ENCODE assay signal across 11 mouse cellular contexts in the genomic region with DNA sequence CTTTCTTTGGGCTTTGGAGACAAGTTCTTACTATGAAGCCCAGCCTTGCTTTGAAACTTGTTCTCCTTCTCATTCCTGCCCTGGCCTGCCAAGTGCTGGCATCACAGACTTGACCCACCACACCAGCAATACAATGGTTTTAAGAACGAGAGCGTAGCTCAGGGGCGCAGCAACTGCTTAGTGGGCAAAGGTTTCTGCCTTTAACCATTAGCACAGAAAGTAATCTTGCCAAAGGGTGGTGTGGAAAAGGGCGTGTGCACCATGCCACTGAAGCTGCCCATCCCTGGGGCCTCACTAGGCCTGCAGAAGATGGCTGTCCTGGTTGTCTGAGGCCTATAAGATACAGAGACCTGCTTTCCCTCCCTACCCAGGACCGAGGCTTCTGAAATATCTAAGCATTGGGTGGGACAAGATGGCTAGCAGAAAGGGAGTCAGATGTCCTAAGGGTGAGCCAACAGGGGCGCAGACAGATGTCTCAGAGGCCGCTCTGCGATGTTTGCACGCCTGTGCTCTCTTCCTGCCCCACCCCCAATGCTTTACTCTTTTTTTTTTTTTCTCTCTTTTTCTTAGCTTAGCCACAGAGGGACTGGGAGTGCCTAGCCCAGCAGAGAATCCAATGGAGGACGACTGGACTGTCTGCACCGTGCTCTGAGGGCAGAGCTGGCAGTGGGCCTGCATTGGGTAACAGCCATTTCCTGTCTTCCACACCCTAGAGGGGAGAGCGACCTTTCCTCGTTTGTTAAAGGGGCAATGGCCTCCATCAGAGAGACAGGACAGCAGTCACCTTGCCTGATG. TPM values are rescaled to one million over a fixed set of nuclear protein-coding genes. Genes with fewer than 3 reads are reported as not detected.
A peak's percentile ranks its signal among the peaks of the same experiment; 100 is the strongest.
DNase-seq lines count a peak whose midpoint lies in the region; ATAC-seq and TF ChIP-seq lines count a peak whose summit lies in the region.
"Had no signal": no experiment of that assay in that cellular context is flagged by ENCODE, and none has a peak within 500 bp of the region (broad histone marks: within the 10 kb centered on the region; RNA-seq: fewer than 3 reads in every experiment).

No protein-coding gene starts in this region.

- H3K4me3 ChIP-seq in ES-Bruce4 (ENCODE audit: low read depth, low read length), result no peak overlapping the region
- H3K4me3 ChIP-seq: forebrain, embryonic 12.5 days had no signal

- DNase-seq in heart, postnatal 10 days, result peak; percentile 38 to 49
- no peak for DNase-seq in heart, adult 11 months
- peak; percentile 49 for DNase-seq in kidney, postnatal 14 days
- peak; percentile 54 for DNase-seq in lung, postnatal 14 days
- DNase-seq in gastrocnemius, postnatal 25 days, result no peak
- no peak for DNase-seq in left cerebral cortex, postnatal 36 days (ENCODE audit: low spot score in 2 of 2)

- peaks cover 3% of the 10 kb centered on the region; the same call in 1 of the 2 replicates for H3K36me3 ChIP-seq in ES-Bruce4 (ENCODE audit: control insufficient read depth, insufficient read depth, low read length, poor library complexity, severe bottlenecking)
- H3K36me3 ChIP-seq: forebrain, embryonic 12.5 days had no signal

- no peak overlapping the region for H3K9ac ChIP-seq in ES-Bruce4 (ENCODE audit: low read depth, poor library complexity, severe bottlenecking)
- H3K9ac ChIP-seq: forebrain, embryonic 12.5 days had no signal

- 0 out of 2 replicates have a peak overlapping the region, but pooled peaks have one; percentile 7 for H3K27ac ChIP-seq in ES-Bruce4 (ENCODE audit: insufficient read depth, low read length)
- H3K27ac ChIP-seq: forebrain, embryonic 12.5 days had no signal

- H3K9me3 ChIP-seq in ES-Bruce4 (replicated peaks; ENCODE audit: control insufficient read depth, insufficient read depth, low read length, poor library complexity, severe bottlenecking), result no peaks in the 10 kb centered on the region
- H3K9me3 ChIP-seq: forebrain, embryonic 12.5 days; G1E had no signal

- TF ChIP-seq POLR2A in ES-Bruce4 (IDR thresholded peaks at IDR 0.05; ENCODE audit: insufficient read depth, low read length), result no peak

- intact Hi-C loops in heart, postnatal 10 days (cut with DNase I), result no loop called here
- intact Hi-C loops in left cerebral cortex, postnatal 36 days (cut with DNase I), result no loop called here

- no peak for TF ChIP-seq EP300 in ES-Bruce4 (IDR thresholded peaks at IDR 0.05; ENCODE audit: insufficient read depth, low read depth, low read length)

- ATAC-seq in frontal cortex, adult (ENCODE audit: low TSS enrichment), result no peak
- ATAC-seq: inflammation-experienced regulatory T-cells, adult 6 months had no signal

- H3K4me1 ChIP-seq in ES-Bruce4 (ENCODE audit: control insufficient read depth, insufficient read depth, low read length), result peaks cover 9% of the 10 kb centered on the region

- H3K27me3 ChIP-seq in ES-Bruce4 (ENCODE audit: control insufficient read depth, insufficient read depth, low read length, poor library complexity, severe bottlenecking), result no peaks in the 10 kb centered on the region

- TF ChIP-seq CTCF in ES-Bruce4 (IDR thresholded peaks at IDR 0.05; ENCODE audit: low read depth, low read length), result no peak

RNA-seq across cellular contexts. Expression of a gene that starts 5.2 kb away (rescaled TPM):
- total RNA-seq in heart, postnatal 10 days (2021), result 1 to 10 TPM; 2.4 TPM
- 43.8 and 45.0 TPM in 2 replicates for polyA plus RNA-seq in ES-Bruce4 (2011; ENCODE audit: insufficient read depth, insufficient read length, low read depth, missing spikeins)
- under 1 TPM; 0.48 to 0.87 TPM for total RNA-seq in gastrocnemius, postnatal 25 days (2021)
- 10 to 100 TPM in 1 of 2 experiments, 1 to 10 TPM in 1; 10.0 to 12.4 TPM for total RNA-seq in left cerebral cortex, postnatal 36 days (2021)

Comparison
In these comparisons a context has a peak if more than half of its experiments do, and no peak if none do; other contexts are left out.
1. DNase-seq: peak in heart, postnatal 10 days (2 of 2), kidney, postnatal 14 days (single experiment) and lung, postnatal 14 days (single experiment); none in heart, adult 11 months (single experiment), gastrocnemius, postnatal 25 days (single experiment) and left cerebral cortex, postnatal 36 days (0 of 2).